Mouse (Mus musculus) CD8-positive naive resting alpha-beta T cell, adult 2 months (primary cell): ENCODE measurements around the gene Tfap2d.

Experiments used
- DNase-seq, 2 experiments: peaks; one replicate each; pipeline ENCODE4 v3.0.0; 2022; ENCODE audit warnings: low read depth in 2 of 2, low spot score in 2 of 2

Gene Tfap2d

GRCm38 (mm10) chr1:19210215-19211032 lies 107.6 kb downstream of the Tfap2d start:
- no peak for DNase-seq

- DNase-seq: no peak
These were observed 108.2 kb downstream of the Tfap2d start for GRCm38 (mm10) chr1:19211033-19211405.

- no peak for DNase-seq
These were observed 108.8 kb downstream of the Tfap2d start for GRCm38 (mm10) chr1:19211546-19212154.

GRCm38 (mm10) chr1:19212691-19213090 lies 109.9 kb downstream of the Tfap2d start:
- no peak for DNase-seq

GRCm38 (mm10) chr1:19213171-19213570 lies 110.3 kb downstream of the Tfap2d start:
- no peak for DNase-seq

GRCm38 (mm10) chr1:19213851-19214395 lies 111.1 kb downstream of the Tfap2d start:
- no peak for DNase-seq
